Mouse (Mus musculus) urinary bladder, adult 18-20 months (tissue): Measurements from ENCODE around the gene Zfp692.

ENCODE experiments used
- DNase-seq, 2 experiments: peaks; one replicate each; pipeline ENCODE4 v3.0.0; 2022; ENCODE audit warnings: low spot score in 2 of 2, mixed read lengths in 2 of 2

Gene Zfp692

DNA sequence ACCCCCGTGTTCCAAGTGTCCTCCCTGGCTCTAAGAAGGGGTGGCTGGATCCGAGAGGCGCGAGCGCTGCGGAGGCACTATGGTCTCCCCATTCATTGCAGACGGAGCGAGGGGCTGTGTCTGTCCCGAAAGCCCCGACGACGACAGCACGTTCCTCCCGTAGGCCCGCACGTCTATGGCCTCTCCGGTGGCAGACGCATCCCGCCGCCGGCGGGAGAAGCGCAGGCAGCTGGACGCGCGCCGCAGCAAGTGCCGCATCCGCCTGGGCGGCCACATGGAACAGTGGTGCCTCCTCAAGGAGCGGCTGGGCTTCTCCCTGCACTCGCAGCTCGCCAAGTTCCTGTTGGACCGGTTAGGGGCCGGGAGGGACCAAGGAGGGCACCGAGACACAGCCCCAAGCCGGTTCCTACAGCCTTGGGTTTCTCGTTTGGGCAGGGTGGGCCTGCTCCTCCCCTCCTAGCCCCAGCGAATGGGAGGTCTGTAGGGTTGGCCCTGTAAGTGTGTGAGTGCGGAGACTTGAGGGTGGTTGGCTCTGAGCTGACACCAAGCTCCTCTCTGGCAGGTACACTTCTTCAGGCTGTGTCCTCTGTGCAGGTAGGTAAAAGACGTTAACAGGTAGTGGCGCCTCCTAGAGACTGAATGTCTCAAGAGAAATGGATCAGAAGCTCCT, 677 bp downstream of the Zfp692 start:
- DNase-seq = peak; percentile 81 to 83

- DNase-seq = no peak
Measured at GRCm38 (mm10) chr11:58308661-58309060, 1.8 kb downstream of the Zfp692 start.

GRCm38 (mm10) chr11:58314069-58314468, 7.2 kb downstream of the Zfp692 start:
- DNase-seq = no peak

DNA sequence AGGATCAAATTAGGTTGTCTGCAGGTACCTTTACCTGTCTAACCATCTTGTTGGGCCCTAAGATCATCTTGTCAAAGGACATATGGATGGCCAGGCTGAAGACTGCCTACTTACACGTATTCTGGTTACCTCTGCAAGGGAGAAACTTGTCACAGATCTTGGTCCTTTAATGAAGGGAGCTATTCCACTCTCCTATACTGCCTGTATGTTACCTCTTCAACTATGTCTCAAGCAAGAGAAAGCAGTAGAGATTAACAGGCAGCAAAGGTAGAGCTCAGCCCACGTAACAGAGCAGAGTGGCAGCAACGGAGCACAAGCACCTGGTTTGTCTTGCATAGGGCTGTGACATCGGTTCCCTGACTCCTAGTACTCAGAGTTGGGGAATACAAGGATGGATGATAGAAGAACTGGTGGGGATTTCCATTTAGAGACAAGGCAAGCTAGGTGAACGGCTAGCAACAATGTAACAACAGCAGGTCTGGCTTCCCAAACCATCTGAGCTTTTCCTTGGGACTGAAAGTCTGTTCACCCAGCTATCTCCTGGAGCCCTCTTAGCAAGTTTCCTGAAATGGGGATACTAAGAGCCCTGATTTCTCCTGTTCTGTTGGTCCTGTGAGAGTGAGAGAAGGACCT, 8.8 kb downstream of the Zfp692 start:
- no peak for DNase-seq

- DNase-seq = no peak
Measured at GRCm38 (mm10) chr11:58316344-58316743, 9.5 kb downstream of the Zfp692 start.

DNA sequence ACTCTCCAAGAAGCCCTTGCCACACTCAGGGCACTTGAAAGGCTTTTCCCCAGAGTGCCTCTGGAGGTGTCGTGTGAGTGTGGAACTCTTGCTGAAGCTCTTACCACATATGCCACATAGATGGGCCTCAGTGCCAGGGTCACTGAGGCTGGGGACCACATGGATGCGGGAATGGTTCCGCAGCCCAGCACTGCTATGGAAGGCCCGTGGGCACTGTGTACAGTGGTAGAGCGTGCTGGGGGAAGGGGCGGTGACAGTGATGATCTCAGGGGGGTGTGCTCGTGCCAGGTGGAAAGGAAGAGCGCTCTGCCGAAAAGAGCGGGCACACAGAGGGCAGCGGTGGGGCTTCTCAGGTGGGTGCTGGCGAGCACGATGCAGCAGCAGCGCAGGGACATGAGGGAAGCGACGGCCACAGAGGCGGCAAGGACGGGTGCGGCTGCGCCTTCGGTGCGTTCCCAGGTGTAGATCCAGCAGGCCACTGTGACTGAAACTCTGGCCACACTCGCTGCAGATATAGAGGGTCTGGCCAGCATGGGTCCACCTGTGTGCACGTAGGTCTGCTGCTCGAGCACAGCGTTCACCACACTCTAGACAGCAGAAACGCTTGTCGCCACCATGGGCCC, 10.0 kb downstream of the Zfp692 start:
- DNase-seq = no peak

GRCm38 (mm10) chr11:58322824-58323569, 16.1 kb downstream of the Zfp692 start:
- DNase-seq = peak; percentile 95

- no peak for DNase-seq
Measured at GRCm38 (mm10) chr11:58323570-58324340, 16.9 kb downstream of the Zfp692 start.

DNA sequence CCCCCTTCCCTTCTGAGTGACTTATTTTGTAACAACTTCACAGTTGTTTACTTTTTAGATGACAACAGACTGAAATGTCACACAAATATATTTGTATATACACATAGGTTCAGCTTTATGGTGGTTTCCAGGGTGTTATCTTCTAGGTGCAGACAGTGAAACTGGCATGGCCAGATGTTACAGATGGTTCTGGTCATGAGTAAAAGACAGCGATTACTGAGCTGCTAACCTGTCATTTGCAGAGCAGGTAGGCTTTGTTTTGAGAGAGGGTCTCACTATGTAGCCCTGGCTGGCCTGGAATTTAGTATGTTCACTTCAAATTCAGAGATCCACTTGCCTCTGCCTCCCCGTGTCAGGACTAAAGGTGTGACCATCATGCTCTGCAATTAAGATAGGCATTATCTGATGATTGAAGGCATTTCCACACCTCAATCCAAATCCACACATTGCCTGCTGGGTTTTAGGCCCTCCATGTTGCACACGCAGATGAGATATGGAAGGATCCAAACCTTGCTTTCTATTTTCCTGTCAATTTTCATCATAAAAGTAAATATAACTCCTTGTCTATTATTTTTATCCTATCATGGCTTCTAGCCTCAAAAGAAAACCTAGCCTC, 17.9 kb downstream of the Zfp692 start:
- DNase-seq = no peak

GRCm38 (mm10) chr11:58326781-58327180, 19.9 kb downstream of the Zfp692 start:
- no peak for DNase-seq

- DNase-seq = no peak
Measured at GRCm38 (mm10) chr11:58329906-58330275, 23.0 kb downstream of the Zfp692 start.

- DNase-seq = peak; percentile 71 to 84
Measured at GRCm38 (mm10) chr11:58330276-58331148, 23.6 kb downstream of the Zfp692 start, which contains the start of the genes Zfp672 and Sh3bp5l. TSS of gene Zfp672 (minus strand) at chr11:58330339. TSS of gene Sh3bp5l (plus strand) at chr11:58330724.

- no peak for DNase-seq
Measured at GRCm38 (mm10) chr11:58331149-58331495, 24.3 kb downstream of the Zfp692 start.

GRCm38 (mm10) chr11:58331546-58331945, 24.7 kb downstream of the Zfp692 start:
- DNase-seq = no peak

- no peak for DNase-seq
Measured at GRCm38 (mm10) chr11:58334746-58335145, 27.9 kb downstream of the Zfp692 start.

DNA sequence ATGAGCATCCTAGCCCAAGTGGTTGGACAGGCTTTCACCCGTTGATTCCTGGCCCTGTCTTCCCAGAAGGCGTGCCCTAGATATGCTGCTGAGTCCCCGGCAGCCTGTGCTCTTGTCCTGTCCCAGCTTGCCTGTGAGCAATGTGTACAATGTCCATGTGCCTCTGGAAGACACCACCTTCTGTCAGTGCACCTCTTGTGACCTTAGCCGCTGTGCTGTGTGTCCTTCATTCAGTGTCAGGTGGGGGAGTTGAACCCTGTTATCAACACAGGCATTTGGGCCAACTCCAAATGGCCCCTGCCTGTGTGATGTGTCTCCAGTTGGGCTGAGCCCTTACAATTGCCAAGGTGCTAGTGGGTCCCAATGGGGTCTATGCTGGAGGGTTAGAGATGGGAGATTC, 39.9 kb downstream of the Zfp692 start:
- no peak for DNase-seq

DNA sequence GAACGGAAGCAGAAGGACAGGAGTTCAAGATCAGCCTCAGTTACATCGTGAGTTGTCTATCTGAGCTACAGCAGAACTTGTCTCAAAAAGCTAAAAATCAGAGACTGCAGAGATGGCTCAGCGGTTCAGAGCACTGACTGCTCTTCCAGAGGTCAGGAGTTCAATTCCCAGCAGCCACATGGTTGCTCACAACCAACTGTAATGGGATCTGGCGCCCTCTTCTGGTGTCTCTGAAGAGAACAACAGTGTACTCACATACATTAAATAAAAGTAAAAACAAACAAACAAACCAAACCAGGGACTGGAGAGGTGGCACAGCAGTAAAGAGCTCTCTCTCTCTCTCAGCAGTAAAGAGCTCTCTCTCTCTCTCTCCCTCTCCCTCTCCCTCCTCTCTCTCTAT, 43.8 kb downstream of the Zfp692 start:
- DNase-seq = no peak

- no peak for DNase-seq
Measured at GRCm38 (mm10) chr11:58351179-58351578, 44.3 kb downstream of the Zfp692 start.

DNA sequence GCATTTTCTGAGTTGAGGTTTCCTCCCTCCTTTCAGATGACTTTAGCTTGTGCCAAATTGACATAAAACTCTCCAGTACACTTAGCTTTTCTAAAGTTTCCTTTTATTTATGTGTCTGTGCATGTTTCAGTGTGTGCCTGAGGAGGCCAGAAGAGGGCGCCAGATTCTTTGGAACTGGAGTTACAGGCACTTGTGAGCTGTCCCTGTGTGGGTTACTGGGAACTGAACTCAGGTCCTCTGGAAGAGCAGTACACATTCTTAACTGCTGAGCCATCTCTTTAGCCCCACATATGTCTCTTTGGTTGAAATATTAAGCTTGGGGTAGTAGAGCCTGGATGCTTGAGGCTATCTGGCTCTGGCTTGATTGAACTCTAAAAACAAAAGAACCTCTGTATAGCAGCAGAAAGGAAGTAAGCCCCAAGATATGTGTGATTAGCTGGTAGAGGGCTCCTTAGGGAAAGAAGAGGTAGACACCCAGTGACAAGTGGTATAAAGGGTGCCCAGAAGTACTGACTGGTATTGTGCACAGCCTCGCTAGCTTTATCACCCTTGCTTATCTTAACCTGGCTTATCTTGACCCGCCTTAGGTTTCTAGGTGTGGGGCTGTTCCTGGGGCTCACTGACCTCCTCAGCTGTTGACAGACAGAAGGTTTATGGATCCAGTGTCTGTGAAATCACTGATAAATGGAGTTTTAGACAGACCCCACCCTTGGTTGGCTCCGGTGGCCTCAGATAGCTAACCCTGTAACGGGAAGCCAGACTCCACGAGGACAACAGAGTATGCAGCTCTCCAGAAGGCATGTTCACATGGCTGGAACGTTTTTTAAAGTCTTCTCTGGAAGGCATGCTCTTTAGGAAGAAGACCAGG, 46.0 kb downstream of the Zfp692 start:
- DNase-seq = no peak
